Mouse (Mus musculus): ENCODE results near the gene Dpp6. TPM values are rescaled to one million over a fixed set of nuclear protein-coding genes. Genes with fewer than 3 reads are reported as not detected.

The Dpp6 gene
- polyA plus RNA-seq, 1 experiment, result 0.01 TPM

DNA sequence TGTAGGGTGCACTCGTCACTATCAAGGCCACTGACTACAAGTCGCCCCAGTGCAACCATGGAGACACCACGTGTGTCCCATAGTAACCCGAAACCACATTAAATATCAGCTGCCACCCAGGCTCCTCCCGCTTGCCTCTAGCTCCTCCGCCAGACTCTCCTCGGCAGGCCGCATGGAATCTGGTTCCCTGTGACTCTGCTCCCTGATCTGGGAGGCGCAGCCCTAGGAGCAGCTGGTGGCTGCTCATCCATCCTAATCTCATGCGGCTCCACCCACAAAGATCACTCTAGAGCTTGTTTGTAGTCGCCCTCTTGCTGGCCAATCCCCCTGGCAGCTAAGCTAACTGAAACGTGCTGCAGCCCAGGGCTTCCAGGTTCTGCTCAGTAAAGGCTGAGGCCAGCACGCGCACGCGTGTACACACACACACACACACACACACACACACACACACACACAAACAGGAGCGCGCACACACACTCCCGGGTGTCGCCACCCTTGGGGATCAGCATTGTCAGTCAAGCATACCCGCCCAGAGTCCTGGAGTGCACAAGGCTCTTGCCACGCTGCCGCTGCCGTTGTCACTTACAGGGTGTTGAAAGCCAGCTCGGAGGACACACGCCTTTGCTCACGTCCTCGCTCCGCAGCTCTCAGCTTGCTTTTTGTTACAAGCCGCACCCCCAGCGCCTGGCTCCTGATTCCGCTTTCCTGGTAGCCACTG, 87.5 kb downstream of the Dpp6 start:
- no peaks in the 10 kb centered on the region for H3K79me2 ChIP-seq (ENCODE audit: control insufficient read depth, insufficient read depth)
- TF ChIP-seq MYOG (IDR thresholded peaks at IDR 0.05; ENCODE audit: control insufficient read depth, extremely low read depth, insufficient read length) (no peak), CEBPB (IDR thresholded peaks at IDR 0.05; ENCODE audit: low read depth) (no peak), MYOD1 (IDR thresholded peaks at IDR 0.05; ENCODE audit: control insufficient read depth, insufficient read length, low read depth) (no peak), MAX (IDR thresholded peaks at IDR 0.05) (no peak), FOSL1 (IDR thresholded peaks at IDR 0.05; ENCODE audit: insufficient read depth, low read length, poor library complexity, severe bottlenecking) (no peak), CTCF (IDR thresholded peaks at IDR 0.05; ENCODE audit: control insufficient read depth, insufficient read depth, insufficient read length) (no peak), USF1 (IDR thresholded peaks at IDR 0.05; ENCODE audit: low read depth) (no peak)
- no peak overlapping the region for H3ac ChIP-seq (ENCODE audit: control insufficient read depth, insufficient read length, low read depth)
- no peaks in the 10 kb centered on the region for H3K27me3 ChIP-seq (ENCODE audit: control insufficient read depth, insufficient read depth, insufficient read length)
- no peaks in the 10 kb centered on the region for H3K79me3 ChIP-seq (ENCODE audit: low read depth)
- H3K36me3 ChIP-seq (ENCODE audit: control insufficient read depth, insufficient read depth), result no peaks in the 10 kb centered on the region
- H3K4me3 ChIP-seq (ENCODE audit: insufficient read depth, poor library complexity, severe bottlenecking), result no peak overlapping the region

GRCm38 (mm10) chr5:26907151-26907550, 90.1 kb downstream of the Dpp6 start:
- Histone ChIP-seq H3K79me2 (ENCODE audit: control insufficient read depth, insufficient read depth) (no peaks in the 10 kb centered on the region), H3K4me3 (ENCODE audit: insufficient read depth, poor library complexity, severe bottlenecking) (no peak overlapping the region), H3ac (ENCODE audit: control insufficient read depth, insufficient read length, low read depth) (no peak overlapping the region), H3K27me3 (ENCODE audit: control insufficient read depth, insufficient read depth, insufficient read length) (no peaks in the 10 kb centered on the region), H3K36me3 (ENCODE audit: control insufficient read depth, insufficient read depth) (no peaks in the 10 kb centered on the region), H3K79me3 (ENCODE audit: low read depth) (no peaks in the 10 kb centered on the region)
- TF ChIP-seq CEBPB (IDR thresholded peaks at IDR 0.05; ENCODE audit: low read depth), result no peak
- TF ChIP-seq MYOG (IDR thresholded peaks at IDR 0.05; ENCODE audit: control insufficient read depth, extremely low read depth, insufficient read length), result no peak
- no peak for TF ChIP-seq FOSL1 (IDR thresholded peaks at IDR 0.05; ENCODE audit: insufficient read depth, low read length, poor library complexity, severe bottlenecking)
- no peak for TF ChIP-seq MAX (IDR thresholded peaks at IDR 0.05)
- no peak for TF ChIP-seq CTCF (IDR thresholded peaks at IDR 0.05; ENCODE audit: control insufficient read depth, insufficient read depth, insufficient read length)
- TF ChIP-seq MYOD1 (IDR thresholded peaks at IDR 0.05; ENCODE audit: control insufficient read depth, insufficient read length, low read depth), result no peak

DNA sequence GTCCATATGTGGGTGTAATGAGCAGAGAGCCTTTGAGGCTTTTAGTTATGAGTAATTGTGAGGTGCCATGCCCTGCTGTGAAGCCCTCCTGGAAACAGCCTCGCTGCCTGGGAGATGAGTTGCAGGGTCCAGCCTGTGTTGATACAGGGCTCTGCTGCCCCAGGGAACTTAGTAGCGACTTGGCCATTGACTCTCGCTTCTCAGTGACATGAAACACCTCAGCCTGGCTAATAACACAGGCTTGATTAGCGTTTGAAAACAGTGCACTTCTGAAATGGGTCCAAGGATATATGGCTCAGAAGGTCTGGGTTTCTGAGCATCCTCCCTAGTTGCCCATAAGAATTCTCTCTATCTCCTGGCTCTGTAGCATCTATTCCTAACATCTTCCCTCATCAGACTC, 91.6 kb downstream of the Dpp6 start:
- Histone ChIP-seq H3K79me2 (ENCODE audit: control insufficient read depth, insufficient read depth) (no peaks in the 10 kb centered on the region), H3K79me3 (ENCODE audit: low read depth) (no peaks in the 10 kb centered on the region), H3ac (ENCODE audit: control insufficient read depth, insufficient read length, low read depth) (no peak overlapping the region), H3K4me3 (ENCODE audit: insufficient read depth, poor library complexity, severe bottlenecking) (no peak overlapping the region), H3K27me3 (ENCODE audit: control insufficient read depth, insufficient read depth, insufficient read length) (no peaks in the 10 kb centered on the region), H3K36me3 (ENCODE audit: control insufficient read depth, insufficient read depth) (no peaks in the 10 kb centered on the region)
- TF ChIP-seq CEBPB (IDR thresholded peaks at IDR 0.05; ENCODE audit: low read depth) (no peak), USF1 (IDR thresholded peaks at IDR 0.05; ENCODE audit: low read depth) (no peak)

GRCm38 (mm10) chr5:26910353-26910752, 93.3 kb downstream of the Dpp6 start:
- Histone ChIP-seq H3K79me3 (ENCODE audit: low read depth) (no peaks in the 10 kb centered on the region), H3K27me3 (ENCODE audit: control insufficient read depth, insufficient read depth, insufficient read length) (no peaks in the 10 kb centered on the region), H3K36me3 (ENCODE audit: control insufficient read depth, insufficient read depth) (no peaks in the 10 kb centered on the region), H3K79me2 (ENCODE audit: control insufficient read depth, insufficient read depth) (no peaks in the 10 kb centered on the region), H3ac (ENCODE audit: control insufficient read depth, insufficient read length, low read depth) (no peak overlapping the region), H3K4me3 (ENCODE audit: insufficient read depth, poor library complexity, severe bottlenecking) (no peak overlapping the region)
- no peak for TF ChIP-seq CEBPB (IDR thresholded peaks at IDR 0.05; ENCODE audit: low read depth)
- TF ChIP-seq MYOD1 (IDR thresholded peaks at IDR 0.05; ENCODE audit: control insufficient read depth, insufficient read length, low read depth), result no peak
- TF ChIP-seq MYOG (IDR thresholded peaks at IDR 0.05; ENCODE audit: control insufficient read depth, extremely low read depth, insufficient read length), result no peak
- TF ChIP-seq MAX (IDR thresholded peaks at IDR 0.05), result no peak
- no peak for TF ChIP-seq FOSL1 (IDR thresholded peaks at IDR 0.05; ENCODE audit: insufficient read depth, low read length, poor library complexity, severe bottlenecking)
- no peak for TF ChIP-seq CTCF (IDR thresholded peaks at IDR 0.05; ENCODE audit: control insufficient read depth, insufficient read depth, insufficient read length)
- no peak for TF ChIP-seq USF1 (IDR thresholded peaks at IDR 0.05; ENCODE audit: low read depth)

GRCm38 (mm10) chr5:26911965-26912364, 95.0 kb downstream of the Dpp6 start:
- Histone ChIP-seq H3K4me3 (ENCODE audit: insufficient read depth, poor library complexity, severe bottlenecking) (no peak overlapping the region), H3K79me3 (ENCODE audit: low read depth) (no peaks in the 10 kb centered on the region), H3K36me3 (ENCODE audit: control insufficient read depth, insufficient read depth) (no peaks in the 10 kb centered on the region), H3K79me2 (ENCODE audit: control insufficient read depth, insufficient read depth) (no peaks in the 10 kb centered on the region), H3K27me3 (ENCODE audit: control insufficient read depth, insufficient read depth, insufficient read length) (no peaks in the 10 kb centered on the region), H3ac (ENCODE audit: control insufficient read depth, insufficient read length, low read depth) (no peak overlapping the region)
- no peak for TF ChIP-seq FOSL1 (IDR thresholded peaks at IDR 0.05; ENCODE audit: insufficient read depth, low read length, poor library complexity, severe bottlenecking)

- Histone ChIP-seq H3K79me3 (ENCODE audit: low read depth) (no peaks in the 10 kb centered on the region), H3K4me3 (ENCODE audit: insufficient read depth, poor library complexity, severe bottlenecking) (no peak overlapping the region), H3K27me3 (ENCODE audit: control insufficient read depth, insufficient read depth, insufficient read length) (no peaks in the 10 kb centered on the region), H3K79me2 (ENCODE audit: control insufficient read depth, insufficient read depth) (no peaks in the 10 kb centered on the region), H3ac (ENCODE audit: control insufficient read depth, insufficient read length, low read depth) (no peak overlapping the region), H3K36me3 (ENCODE audit: control insufficient read depth, insufficient read depth) (no peaks in the 10 kb centered on the region)
- TF ChIP-seq FOSL1 (IDR thresholded peaks at IDR 0.05; ENCODE audit: insufficient read depth, low read length, poor library complexity, severe bottlenecking), result no peak
These were observed 101.8 kb downstream of the Dpp6 start for GRCm38 (mm10) chr5:26918763-26919162.

Data from C2C12 (cell line).